Mouse (Mus musculus) thymus, postnatal 14 days (tissue): ENCODE measurements around the gene Zfp472.

Experiments used
- DNase-seq: peaks from one replicate; pipeline ENCODE4 v3.0.0; 2021

Zfp472 gene

DNA sequence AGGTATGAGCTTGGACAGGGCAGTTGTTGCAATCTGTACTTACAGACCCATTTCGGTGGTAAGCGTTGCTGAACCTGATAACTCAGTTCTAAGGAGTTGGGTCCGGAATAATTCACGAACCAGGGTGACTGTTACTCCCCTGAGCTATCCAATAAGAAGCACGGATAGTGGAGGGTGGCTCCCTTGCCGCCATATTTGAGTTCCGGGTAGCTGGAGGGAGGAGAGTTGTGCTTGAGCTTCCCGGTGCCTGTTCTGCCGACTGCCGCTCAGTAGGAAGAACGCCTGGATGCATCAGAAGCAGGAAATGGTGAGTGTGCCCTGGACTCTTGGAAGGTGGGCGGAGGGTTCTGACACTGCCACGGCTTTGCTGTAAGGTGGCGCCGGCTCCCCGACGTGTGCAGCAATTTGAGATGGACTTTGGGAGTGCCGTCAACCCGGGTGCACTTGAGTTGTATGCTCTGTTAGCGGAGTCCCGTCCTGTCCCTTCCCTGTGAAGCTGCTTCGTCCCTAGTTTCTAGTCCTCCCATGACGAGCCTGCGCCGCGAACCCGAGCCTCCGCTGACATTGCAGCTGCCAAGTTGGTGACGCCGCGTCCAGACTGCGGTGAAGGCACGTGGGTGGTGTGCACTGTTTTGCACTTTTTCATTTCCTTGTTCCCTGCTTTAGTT is at the start of gene Zfp472:
Gene Zfp472, plus strand, starts transcription at position 192 of the 668 bp plus-strand sequence.
- DNase-seq = peak; percentile 91

DNA sequence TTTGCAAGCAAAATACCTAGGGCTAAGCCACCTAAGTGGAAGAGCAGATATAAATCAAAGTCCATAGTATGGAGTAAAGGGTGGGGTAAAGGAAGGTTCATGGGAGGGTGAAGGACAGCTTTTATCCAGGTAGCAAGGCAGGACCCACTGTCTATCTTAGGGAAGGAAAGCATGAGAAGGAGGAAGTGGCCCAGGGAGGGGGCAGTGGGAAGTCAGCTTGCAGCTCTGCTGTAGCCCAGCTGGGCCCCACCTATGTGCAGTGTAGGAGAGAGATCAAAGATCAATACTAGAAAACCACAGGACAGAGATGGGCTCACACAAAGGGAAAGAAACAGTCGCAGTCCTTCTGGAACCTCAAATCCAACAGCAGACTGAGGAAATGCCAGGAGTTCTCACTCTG is 49.5 kb upstream of the Zfp472 start:
- DNase-seq = no peak

- DNase-seq = no peak
These were observed 48.5 kb upstream of the Zfp472 start, which contains the start of gene Cyp4f14 for GRCm38 (mm10) chr17:32917131-32917530. Gene Cyp4f14 (minus strand): TSS chr17:32917342.

DNA sequence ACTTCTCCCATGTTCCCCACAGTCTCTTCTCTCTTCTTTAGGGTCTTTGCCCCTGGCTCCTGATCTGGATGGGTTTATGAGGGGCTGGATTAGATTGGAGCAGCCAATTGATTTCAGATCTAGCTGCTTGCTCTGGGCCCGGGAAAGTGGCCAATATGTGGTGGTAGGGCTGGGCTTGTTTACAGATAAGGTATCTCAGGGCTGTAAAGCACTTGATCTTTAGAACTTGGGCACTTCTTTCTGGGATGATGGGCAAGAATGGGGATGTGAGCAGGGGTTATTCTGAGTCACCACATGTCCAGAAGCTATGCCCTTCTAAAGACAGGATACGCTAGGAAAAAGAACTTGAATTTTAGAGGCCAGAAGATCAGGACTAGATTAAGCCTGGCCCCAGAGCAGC is 46.5 kb upstream of the Zfp472 start:
- no peak for DNase-seq

DNA sequence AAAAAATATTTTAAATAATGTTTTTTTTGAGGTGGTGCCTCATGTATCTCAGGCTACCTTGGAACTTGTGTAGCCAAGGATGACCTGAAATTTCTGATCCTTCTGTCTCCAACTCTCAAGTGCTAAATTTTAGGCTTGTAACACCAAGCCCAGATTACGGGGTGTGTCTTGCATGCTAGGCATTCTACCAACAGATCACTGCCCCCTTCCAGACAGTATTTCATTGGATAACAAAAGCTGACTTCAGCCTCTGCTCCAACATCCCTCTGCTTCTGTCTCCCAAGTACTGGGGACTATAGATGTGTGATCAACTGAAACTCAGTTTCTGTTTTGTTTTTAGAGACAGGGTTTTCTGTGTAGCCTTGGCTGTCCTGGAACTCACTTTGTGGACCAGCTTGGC is 41.9 kb upstream of the Zfp472 start:
- DNase-seq = no peak

DNA sequence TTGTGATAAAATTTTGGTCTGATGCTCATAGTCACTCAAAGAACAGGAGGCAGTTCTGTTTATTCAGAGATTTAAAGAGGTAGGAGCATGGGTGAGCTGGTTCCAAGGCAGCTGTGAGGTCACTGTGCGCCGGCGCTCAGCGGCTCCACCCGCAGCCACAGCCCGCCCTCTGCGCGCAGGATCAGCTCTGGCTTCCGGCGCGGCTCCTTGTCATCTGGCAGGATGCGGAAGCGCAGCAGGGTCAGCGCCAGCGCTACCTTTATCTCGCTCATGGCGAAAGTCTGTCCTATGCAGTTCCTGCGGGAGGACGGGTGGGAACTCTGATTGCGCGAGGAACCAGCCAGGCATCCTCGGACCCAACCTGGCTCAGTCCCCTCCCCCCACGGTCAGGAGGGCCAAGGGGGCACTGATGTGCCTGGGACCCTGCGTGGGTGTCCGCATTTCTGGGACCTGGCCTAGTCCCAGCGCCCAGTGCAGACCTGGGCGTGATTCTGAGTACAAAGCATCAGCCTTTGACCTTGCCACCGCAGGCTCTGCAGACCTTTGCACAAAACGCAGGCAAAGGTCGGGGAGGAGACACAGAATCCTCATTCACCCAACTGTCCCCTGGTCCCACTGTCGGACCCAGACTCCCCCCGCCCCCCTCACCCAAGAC is 40.8 kb upstream of the Zfp472 start:
- DNase-seq = peak; percentile 79

- no peak for DNase-seq
These were observed 37.8 kb upstream of the Zfp472 start for GRCm38 (mm10) chr17:32927803-32928202.

- DNase-seq = no peak
These were observed 25.8 kb upstream of the Zfp472 start for GRCm38 (mm10) chr17:32939831-32940230.

DNA sequence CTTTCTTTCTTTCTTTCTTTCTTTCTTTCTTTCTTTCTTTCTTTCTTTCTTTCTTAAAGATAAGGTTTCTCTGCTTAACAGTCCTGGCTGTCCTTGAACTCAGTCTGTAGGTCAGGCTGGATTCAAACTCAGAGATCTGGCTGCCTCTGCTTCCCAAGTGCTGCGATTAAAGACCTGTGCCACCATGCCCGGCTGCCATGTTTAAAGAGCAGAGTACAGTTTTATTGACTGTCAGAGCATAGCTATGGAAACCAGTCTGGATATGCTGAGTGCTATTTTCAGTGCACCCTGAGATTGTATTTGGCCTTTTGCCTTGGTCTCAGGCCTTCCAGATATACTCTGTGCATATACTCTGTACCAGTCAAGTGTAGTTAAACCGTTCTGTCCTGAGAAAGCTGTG is 22.0 kb upstream of the Zfp472 start:
- DNase-seq = no peak

- no peak for DNase-seq
These were observed 21.1 kb upstream of the Zfp472 start for GRCm38 (mm10) chr17:32944402-32945035.

GRCm38 (mm10) chr17:32946716-32947115 is 18.9 kb upstream of the Zfp472 start:
- DNase-seq = peak; percentile 29

DNA sequence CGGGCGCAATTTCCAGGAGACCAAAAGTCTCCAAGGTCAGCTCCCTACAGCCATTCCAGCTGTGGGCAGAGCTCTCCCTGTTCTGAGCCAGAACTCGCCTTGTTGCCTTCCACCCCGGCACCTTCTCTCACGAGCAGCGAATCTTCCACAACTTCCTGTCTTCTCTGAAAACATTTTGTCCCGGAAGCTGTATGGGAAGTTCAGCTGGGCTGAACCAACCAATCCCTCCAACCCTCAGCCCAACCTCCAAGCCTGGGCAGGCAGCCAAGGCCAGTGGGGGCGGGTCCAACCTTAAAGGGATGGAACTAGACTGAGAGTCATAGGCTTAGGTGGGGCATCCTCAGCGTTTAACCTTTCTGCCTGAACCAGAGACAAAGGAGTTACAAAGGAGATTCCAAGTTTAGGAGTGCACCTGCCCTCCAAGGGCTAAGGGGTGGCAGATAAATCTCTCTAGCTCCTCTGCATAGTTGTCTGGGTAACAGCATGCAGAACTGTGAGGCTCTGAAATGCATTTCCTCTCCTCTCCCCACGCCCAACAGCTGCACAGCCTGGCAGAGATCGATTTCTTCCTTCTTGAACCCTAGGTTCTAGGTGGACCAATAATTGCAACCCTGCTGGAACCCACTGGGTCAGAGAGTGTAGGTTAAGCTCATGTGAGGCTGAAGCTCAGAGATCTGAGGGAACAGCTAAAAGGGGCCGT is 18.2 kb upstream of the Zfp472 start, which contains the start of gene Cyp4f13:
Gene Cyp4f13, minus strand, starts transcription at position 188 of the 700 bp plus-strand sequence.
- DNase-seq = peak; percentile 94

- DNase-seq = no peak
These were observed 15.5 kb upstream of the Zfp472 start for GRCm38 (mm10) chr17:32950136-32950535.

DNA sequence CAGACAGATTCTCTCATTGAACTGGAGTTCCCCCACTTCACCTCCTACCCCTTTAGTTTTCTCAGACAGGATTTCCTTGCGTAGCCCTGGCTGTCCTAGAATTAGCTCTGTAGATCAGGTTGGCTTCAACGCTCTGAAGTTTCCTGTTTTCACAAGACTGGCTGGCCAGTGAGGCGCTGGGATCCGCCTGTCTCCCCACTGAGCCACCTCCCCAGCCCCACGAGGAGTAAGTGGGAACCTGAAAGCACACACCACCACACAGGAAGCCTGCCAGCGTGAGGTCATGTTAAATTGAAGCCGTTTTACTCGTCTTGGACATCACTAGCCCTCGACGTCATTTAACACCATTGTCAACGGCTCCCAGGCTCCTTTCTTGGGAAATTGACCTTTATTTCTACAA is 14.6 kb upstream of the Zfp472 start:
- DNase-seq = no peak

DNA sequence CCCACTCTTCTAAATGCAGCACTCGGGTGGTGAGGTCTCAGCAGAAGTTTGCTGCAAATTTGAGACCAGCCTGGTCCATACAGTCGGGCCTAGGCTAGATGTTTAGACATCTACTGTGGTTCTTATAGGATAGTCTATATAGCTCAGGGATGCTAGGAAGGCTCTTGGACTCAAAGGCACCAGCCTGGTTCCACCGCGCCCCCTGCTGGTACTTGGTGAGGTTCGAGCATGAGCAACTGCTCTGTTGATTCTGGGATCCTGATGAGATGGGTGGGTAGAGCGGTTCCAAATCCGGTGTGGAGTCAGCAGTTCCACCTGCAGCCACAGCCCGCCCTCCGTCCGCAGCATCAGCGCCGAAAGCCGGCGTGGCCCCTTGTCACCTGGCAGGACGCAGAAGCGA is 14.2 kb upstream of the Zfp472 start:
- peak; percentile 87 for DNase-seq

DNA sequence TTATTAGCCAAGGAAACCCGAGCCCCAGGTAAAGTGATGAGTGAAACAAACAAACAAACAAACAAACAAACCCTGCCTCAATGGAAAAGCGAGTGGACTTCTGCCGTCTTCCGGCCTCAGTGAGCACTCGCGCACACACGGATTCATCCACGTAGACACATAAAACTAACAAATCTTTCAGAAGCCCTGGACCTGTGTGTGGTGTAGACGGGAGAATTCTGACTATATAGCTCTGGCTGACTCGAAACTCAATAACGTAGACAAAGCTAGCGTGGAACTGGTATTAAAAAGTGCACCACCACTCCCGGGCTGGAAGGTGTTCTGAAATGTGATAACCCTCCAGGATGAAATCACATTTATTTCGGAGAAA is 376 bp upstream of the Zfp472 start:
- DNase-seq = no peak

DNA sequence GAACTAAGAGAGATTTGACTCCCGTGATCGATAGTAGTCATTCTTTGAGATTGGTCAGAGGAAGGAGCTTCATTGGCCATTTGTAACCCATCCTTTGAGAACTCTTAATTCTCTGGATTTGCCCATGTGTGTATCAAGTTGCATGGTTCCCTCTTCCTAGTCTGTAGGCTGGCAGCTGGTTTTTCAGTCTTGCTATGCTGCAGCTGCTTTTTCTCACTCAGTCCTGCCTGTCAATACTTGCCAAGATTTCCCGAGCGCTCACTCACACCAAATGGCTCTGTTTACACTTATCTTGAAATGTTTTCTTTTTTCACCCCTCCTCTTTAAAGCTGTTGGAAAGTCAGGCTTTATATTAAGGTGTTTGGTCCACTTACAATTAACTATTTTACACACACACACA is 15.7 kb downstream of the Zfp472 start:
- DNase-seq = no peak

DNA sequence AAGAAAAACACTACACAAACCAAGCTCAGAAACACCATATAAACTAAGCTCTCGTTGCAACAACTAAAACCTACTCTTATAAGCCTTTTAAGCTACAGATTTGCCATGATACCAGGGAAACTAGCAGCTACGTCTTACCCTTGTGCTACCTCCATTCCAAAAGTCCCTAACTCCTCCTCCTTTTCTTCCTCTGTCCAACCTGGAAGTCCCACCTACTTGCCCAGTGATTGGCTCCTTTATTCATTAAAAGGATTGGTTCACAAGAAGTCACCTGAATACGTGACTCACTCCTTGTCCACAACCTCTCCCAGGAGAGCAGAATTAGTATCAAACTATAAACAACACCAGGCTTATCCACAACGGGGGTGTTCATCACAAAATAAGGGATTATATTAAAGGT is 20.7 kb downstream of the Zfp472 start:
- no peak for DNase-seq

DNA sequence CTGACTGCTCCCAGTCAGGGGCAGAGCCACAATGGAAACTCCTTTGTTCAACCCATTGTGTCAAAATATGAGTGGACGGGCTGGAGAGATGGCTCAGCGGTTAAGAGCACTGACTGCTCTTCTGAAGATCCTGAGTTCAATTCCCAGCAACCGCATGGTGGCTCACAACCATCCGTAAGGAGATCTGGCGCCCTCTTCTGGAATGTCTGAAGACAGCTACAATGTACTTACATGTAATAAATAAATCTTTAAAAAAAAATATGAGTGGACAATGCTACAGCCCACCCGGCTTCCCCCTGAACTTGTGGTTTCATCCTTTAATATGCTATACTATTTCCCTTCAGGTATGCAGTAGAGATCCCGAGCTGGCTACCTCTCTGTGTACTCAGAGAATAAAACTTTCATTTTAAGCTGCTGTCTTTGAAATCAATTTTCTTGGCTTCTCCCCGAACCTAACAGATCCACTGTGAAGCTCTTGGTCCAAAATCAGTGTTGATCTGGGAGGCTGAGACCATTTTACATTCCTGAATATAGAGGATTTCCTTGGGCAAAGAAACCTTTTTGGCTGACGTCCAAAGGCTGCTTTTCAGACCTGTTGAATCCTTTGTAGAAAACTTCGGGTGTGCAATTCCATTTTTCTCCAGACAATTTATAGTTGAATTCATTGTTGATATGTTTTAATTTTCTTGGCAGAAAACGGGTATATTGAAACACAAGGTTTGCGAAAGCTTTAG is 26.5 kb downstream of the Zfp472 start:
- DNase-seq = peak; percentile 53

DNA sequence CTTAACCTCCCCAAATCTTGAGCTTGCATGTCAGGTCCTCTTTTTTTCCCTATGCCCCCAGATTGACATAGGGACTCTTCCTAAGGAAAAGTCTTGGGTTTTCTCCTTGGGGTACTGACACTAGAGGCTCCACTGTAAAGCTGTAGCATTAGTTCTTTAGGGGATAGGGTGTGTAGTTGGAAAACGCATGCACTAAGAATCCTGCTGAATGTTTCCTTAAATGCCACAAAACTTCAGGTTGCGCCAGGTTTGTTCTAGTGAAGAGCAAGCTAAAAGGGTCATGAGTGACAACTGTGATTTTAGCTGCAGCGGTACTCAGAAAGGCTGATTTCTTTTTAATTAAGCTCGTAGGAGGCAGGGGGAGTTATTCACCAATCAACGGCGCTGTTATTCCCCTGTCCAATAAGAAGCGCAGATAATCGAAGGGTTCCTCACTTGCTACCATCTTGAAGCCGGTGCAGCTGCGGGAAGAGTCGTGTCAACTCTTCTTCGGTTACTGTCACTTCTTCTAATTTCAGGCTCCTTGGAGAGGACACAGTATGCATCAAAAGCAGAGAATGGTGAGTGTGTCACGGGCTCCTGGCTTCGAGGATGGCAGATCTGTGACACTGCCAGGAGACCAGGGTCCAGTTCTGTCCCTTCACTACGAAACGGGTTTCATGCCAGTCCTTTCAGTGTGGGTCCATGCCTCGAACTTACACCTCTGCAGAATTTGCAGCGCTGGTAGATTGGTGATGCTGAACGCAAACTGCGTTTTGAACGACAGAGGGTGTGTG is 27.3 kb downstream of the Zfp472 start, which contains the start of gene Zfp952:
Gene Zfp952, plus strand, starts transcription at position 431 of the 776 bp plus-strand sequence.
- DNase-seq = peak; percentile 81

DNA sequence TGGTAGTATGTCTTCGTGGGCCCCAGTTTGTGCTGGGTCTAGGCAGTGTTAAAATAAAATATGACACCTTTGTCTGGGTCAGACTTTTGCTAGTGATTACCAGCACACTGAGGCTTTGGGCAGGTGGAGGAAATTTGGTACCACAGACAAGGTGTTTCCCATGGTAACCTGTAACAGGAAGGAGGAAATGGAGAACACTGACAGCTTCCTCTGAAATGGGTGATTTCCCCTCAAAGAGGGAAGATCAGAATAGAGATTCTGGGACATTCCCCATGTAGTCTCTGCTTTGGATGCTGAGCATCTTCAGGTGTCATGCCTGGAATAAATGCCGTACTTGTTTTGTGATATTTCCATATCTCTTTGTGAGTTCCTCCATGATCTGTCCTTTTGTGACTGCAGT is 32.9 kb downstream of the Zfp472 start:
- no peak for DNase-seq

DNA sequence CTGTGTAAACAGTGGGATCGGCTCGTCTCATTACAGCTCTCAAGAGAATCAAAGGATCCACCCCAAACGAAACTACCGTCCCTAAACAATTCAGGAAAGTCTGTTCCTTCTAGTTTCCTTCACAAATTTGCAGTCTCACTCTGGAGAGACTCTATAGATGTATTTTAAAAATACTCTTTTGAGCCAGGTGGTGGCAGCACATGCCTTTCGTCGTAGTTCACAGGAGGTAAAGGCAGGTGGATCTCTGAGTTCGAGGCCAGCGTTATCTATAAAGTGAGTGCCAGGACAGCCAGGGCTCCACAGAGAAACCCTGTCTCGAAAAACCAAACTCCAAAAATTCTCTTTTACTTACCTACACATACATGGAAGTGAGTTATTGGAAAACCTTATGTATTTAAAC is 42.7 kb downstream of the Zfp472 start:
- peak; percentile 41 for DNase-seq
